Mouse (Mus musculus) stomach, embryonic 16.5 days (tissue): ENCODE measurements at regions not wholly inside any gene's neighbourhood (a gene's known extent, or its start where the extent isn't known, plus 50 kb on each side); places are given as distances from the start of the nearest gene placed in this dataset.
"Not testable (repeated sequence)": the region's sequence is repeated elsewhere in the genome, so short reads cannot be mapped to it uniquely, and the experiment has no call there.

Experiments
- ATAC-seq: fragments of 200-750 bp; cut with Nextera tagmentation; 2 replicates; pipeline ENCODE4 v1.8.0; 2017; ENCODE audit warnings: moderate number of reproducible peaks, moderate TSS enrichment; ENCODE audit not compliant: insufficient read depth, low FRiP score
- H3K27ac ChIP-seq: fragments of 300-500 bp; sonication (generic); 2 replicates; pipeline ENCODE4 v1.5.1; 2014; ENCODE audit warnings: low read length
- H3K27me3 ChIP-seq: fragments of 300-500 bp; sonication (generic); 2 replicates; pipeline ENCODE4 v1.6.1; 2014; ENCODE audit warnings: low read length, control low read depth, mixed read lengths; ENCODE audit not compliant: control insufficient read depth, insufficient read depth
- H3K36me3 ChIP-seq: fragments of 300-500 bp; sonication (generic); 2 replicates; pipeline ENCODE4 v1.6.1; 2014; ENCODE audit warnings: low read length; ENCODE audit not compliant: control insufficient read depth, insufficient read depth
- H3K4me1 ChIP-seq: fragments of 300-500 bp; sonication (generic); 2 replicates; pipeline ENCODE4 v1.6.1; 2014; ENCODE audit warnings: low read length, control low read depth, mixed read lengths; ENCODE audit not compliant: control insufficient read depth, insufficient read depth
- H3K4me2 ChIP-seq: fragments of 300-500 bp; sonication (generic); 2 replicates; pipeline ENCODE4 v1.6.1; 2014; ENCODE audit warnings: low read depth, low read length, mixed read lengths
- H3K4me3 ChIP-seq: fragments of 300-500 bp; sonication (generic); replicated peaks from 2 replicates; pipeline ENCODE4 v1.5.1; 2014; ENCODE audit warnings: mild to moderate bottlenecking, low read length
- H3K9ac ChIP-seq: fragments of 300-500 bp; sonication (generic); 2 replicates; pipeline ENCODE4 v1.6.1; 2014; ENCODE audit warnings: low read length
- H3K9me3 ChIP-seq: fragments of 300-500 bp; sonication (generic); replicated peaks from 2 replicates; pipeline ENCODE4 v1.6.1; 2016; ENCODE audit warnings: low read length, control low read depth; ENCODE audit not compliant: control insufficient read depth
- WGBS: fragments of 180-500 bp; shearing (Covaris S2); extraction: QIAGEN DNeasy Blood & Tissue Kit; methylation state at CpG from one replicate; pipeline ENCODE4 v1.1.7; 2014; 5-methylcytosine and 5-hydroxymethylcytosine counted together

GRCm38 (mm10) chr1:73634871-73635270 is 489.4 kb downstream of the Tns1 start:
- Histone ChIP-seq H3K4me3 (no peak overlapping the region), H3K4me2 (no peak overlapping the region), H3K36me3 (no peaks in the 10 kb centered on the region), H3K27me3 (no peaks in the 10 kb centered on the region), H3K4me1 (no peaks in the 10 kb centered on the region; the same call in 1 of the 2 replicates), H3K9ac (no peak overlapping the region), H3K9me3 (no peaks in the 10 kb centered on the region), H3K27ac (no peak overlapping the region)
- ATAC-seq, result no peak
- WGBS, result 92% methylated on average over 4 of the region's 4 CpGs

- Histone ChIP-seq H3K27me3 (no peaks in the 10 kb centered on the region), H3K36me3 (no peaks in the 10 kb centered on the region), H3K4me3 (no peak overlapping the region), H3K27ac (no peak overlapping the region), H3K9ac (no peak overlapping the region), H3K4me1 (no peaks in the 10 kb centered on the region; the same call in 1 of the 2 replicates), H3K9me3 (no peaks in the 10 kb centered on the region), H3K4me2 (no peak overlapping the region)
- no peak for ATAC-seq
- 70% methylated on average over 1 of the region's 1 CpGs for WGBS
These were observed 491.2 kb downstream of the Tns1 start for GRCm38 (mm10) chr1:73633071-73633470.

DNA sequence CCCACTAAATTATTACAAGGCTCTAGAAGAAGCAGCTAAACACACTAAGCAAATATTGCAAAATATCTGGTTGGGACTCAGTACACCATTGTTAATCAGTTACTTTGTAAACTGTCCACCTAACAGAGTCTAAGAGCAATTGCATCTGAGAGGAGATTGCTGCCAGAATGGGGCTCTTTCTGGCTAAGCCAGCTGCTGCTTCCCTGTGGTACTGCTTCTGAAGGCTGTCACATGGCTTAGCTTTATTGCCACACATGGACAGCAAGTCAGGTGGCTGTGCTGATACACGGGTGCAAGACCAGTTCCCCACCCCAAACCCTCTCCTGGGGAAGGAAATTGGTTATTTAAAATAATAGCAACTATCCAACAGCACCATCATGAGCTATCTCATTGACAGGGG is 493.9 kb downstream of the Tns1 start:
- 31% methylated on average over 1 of the region's 1 CpGs for WGBS
- no peaks in the 10 kb centered on the region; the same call in 1 of the 2 replicates for H3K4me1 ChIP-seq

DNA sequence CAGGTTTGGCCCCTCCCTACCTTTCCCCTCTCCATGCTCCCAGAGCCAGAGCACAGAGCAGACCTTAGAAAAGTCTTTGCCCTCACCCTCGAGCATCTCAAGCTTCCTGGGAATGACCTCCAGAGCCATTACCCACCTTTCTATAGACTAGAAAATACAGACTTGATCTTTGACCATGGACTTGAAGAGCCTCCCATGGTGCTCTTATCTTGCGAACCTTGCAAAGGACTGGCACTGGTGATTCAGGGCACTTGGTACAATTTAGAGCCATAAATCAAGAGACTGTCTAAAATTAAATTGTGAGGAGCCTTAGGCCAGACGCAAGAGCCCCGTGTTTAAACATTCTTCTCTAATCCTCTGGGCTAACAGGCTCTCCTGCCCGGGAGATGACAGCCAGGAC is 498.9 kb downstream of the Tns1 start:
- 37% methylated on average over 5 of the region's 5 CpGs for WGBS
- Histone ChIP-seq H3K4me2 (no peak overlapping the region), H3K27ac (no peak overlapping the region), H3K27me3 (no peaks in the 10 kb centered on the region), H3K4me1 (no peaks in the 10 kb centered on the region; the same call in 1 of the 2 replicates), H3K9ac (no peak overlapping the region), H3K4me3 (no peak overlapping the region), H3K9me3 (no peaks in the 10 kb centered on the region), H3K36me3 (no peaks in the 10 kb centered on the region)
- no peak for ATAC-seq

More for the DNA sequence above, 493.9 kb downstream of the Tns1 start:
- 0 out of 2 replicates have a peak overlapping the region, but pooled peaks have one; percentile 32 for H3K27ac ChIP-seq
- no peak overlapping the region for H3K9ac ChIP-seq
- H3K4me3 ChIP-seq, result no peak overlapping the region
- no peaks in the 10 kb centered on the region for H3K27me3 ChIP-seq
- no peak overlapping the region for H3K4me2 ChIP-seq
- no peaks in the 10 kb centered on the region for H3K36me3 ChIP-seq
- H3K9me3 ChIP-seq, result no peaks in the 10 kb centered on the region
- peak; percentile 66; the same call in 1 of the 2 replicates for ATAC-seq

DNA sequence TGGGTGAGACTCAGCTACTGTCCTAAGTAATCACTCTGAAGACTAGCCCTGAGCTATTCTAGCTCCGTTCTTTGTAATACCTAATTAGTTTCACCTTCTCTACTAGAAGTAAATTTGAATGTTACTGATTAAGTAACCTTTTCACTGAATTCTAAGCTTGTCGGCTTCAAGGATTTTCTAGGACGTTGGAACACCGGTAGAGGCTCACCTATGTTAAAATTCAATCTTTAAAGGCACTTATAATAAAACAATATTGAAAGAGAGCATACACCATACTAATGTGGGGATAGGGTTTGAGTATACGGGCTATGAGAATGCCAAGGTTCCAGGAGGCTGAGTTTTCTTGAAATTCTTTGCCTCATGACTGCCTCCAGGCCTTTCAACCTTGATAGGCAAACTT is 503.1 kb downstream of the Tns1 start:
- 91% methylated on average over 5 of the region's 5 CpGs for whole genome bisulfite sequencing
- not testable (repeated sequence) for H3K9me3 ChIP-seq, H3K9ac ChIP-seq

DNA sequence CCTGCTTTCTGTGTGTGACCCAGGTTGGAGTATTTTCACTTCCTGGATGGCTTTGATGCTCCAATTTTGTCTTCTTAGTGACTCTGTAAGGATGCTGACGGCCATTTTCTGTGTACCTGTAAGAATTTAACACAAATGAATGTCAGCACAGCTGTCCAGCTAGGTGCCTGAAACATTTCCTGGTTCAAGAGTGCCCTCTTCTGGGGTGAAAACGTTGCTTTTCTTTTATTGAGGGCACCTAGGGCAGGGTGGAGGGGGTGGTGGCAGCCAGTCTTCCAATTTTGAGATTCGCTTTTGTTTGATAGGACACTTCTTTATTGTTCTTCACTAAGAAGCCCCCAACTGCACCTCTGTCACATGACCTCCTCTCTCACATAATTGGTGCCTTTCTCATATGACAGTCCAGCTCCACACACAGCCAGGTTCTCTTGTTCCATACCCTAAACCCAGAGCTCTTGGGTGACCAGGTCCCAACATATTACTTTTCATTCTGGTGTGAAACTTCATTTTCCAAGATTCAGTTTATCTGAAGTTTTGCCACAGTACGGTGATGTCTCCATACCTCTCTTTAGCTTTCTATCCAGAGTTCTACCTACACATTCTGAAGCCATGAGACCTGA is 505.6 kb downstream of the Tns1 start:
- no peaks in the 10 kb centered on the region for H3K27me3 ChIP-seq
- H3K27ac ChIP-seq, result no peak overlapping the region; the same call in 1 of the 2 replicates
- H3K9ac ChIP-seq, result no peak overlapping the region
- no peak for ATAC-seq
- WGBS, result 38% methylated on average over 4 of the region's 4 CpGs
- no peak overlapping the region for H3K4me3 ChIP-seq
- no peaks in the 10 kb centered on the region for H3K36me3 ChIP-seq
- H3K9me3 ChIP-seq, result no peaks in the 10 kb centered on the region
- no peak overlapping the region for H3K4me2 ChIP-seq
- 0 out of 2 replicates have a peak, but pooled peaks cover 3% of the 10 kb centered on the region for H3K4me1 ChIP-seq

More for the DNA sequence above, 503.1 kb downstream of the Tns1 start:
- not testable (repeated sequence) for H3K4me1 ChIP-seq, ATAC-seq, H3K4me2 ChIP-seq, H3K36me3 ChIP-seq, H3K4me3 ChIP-seq, H3K27ac ChIP-seq, H3K27me3 ChIP-seq

- peak overlapping the region; percentile 26; the same call in 1 of the 2 replicates for H3K27ac ChIP-seq
These were observed 530.4 kb downstream of the Tns1 start for GRCm38 (mm10) chr1:73593653-73594385.

DNA sequence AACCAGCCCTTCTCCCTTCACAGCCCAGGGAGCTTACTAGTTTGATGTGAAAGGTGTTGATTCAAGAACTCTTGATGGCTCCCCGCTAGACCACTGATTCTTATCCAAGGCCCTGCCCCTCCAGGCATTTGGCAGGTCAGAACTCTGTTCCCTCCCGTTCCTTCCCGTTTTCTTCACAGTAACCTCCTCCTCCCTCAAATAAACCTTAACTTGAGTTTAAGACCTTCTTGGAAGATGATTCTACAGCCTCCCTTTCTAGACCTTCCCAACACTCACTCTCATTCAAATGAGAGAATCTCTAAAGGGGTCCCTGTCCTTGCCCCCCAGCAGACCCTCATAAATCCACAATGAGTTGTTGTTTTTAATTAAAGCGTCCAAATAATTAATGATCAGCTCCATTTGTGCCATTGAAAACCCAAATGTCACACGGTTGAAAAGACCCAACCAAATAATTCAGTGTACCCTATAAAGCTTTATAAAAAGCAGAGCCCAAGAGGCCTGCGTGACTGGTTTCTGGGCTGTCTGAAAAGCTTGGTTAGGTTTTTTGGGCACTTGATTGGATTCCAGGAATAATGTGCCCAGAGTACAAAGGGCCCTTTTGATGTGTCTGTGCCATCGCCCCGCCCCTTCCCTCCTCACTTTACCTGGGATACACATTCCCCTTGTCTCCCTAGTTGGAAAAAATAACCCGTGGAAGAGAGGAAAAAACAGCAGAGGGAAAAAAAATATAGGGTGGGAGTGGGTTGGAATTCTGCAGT is 532.7 kb downstream of the Tns1 start:
- Histone ChIP-seq H3K27ac (no peak overlapping the region), H3K9ac (no peak overlapping the region), H3K4me3 (no peak overlapping the region), H3K27me3 (no peaks in the 10 kb centered on the region), H3K9me3 (no peaks in the 10 kb centered on the region), H3K4me2 (no peak overlapping the region), H3K4me1 (no peaks in the 10 kb centered on the region), H3K36me3 (no peaks in the 10 kb centered on the region)
- 59% methylated on average over 9 of the region's 9 CpGs for WGBS
- no peak for ATAC-seq

More at GRCm38 (mm10) chr1:73593653-73594385, 530.4 kb downstream of the Tns1 start:
- H3K27me3 ChIP-seq, result no peaks in the 10 kb centered on the region
- no peak overlapping the region for H3K4me3 ChIP-seq
- H3K4me1 ChIP-seq, result no peaks in the 10 kb centered on the region
- 56% methylated on average over 9 of the region's 9 CpGs for WGBS
- no peaks in the 10 kb centered on the region; the same call in 1 of the 2 replicates for H3K9me3 ChIP-seq
- H3K36me3 ChIP-seq, result no peaks in the 10 kb centered on the region
- no peak overlapping the region for H3K4me2 ChIP-seq
- H3K9ac ChIP-seq, result no peak overlapping the region
- peak; percentile 44; the same call in 1 of the 2 replicates for ATAC-seq
